Mouse (Mus musculus): Measurements from ENCODE around the gene Xpo5.

GRCm38 (mm10) chr17:46275034-46275433 lies 72.5 kb downstream of the Xpo5 start:
- no peak for TF ChIP-seq HCFC1 (IDR thresholded peaks at IDR 0.05; ENCODE audit: borderline replicate concordance, insufficient read depth, low read length)
- TF ChIP-seq ZNF384 (IDR thresholded peaks at IDR 0.05; ENCODE audit: low read depth, low read length), result no peak
- no peak for TF ChIP-seq CHD2 (IDR thresholded peaks at IDR 0.05; ENCODE audit: low read depth, low read length)
- TF ChIP-seq MAFK (IDR thresholded peaks at IDR 0.05; ENCODE audit: insufficient read depth, low read depth, low read length), result no peak
- TF ChIP-seq ZC3H11A (IDR thresholded peaks at IDR 0.05; ENCODE audit: borderline replicate concordance, low read depth, low read length), result no peak

Data from ES-E14 (cell line).